Mouse (Mus musculus): ENCODE measurements around the gene Astl. TPM values are rescaled to one million over a fixed set of nuclear protein-coding genes. Genes with fewer than 3 reads are reported as not detected.

Astl gene
- polyA plus RNA-seq, 1 experiment, result not detected

DNA sequence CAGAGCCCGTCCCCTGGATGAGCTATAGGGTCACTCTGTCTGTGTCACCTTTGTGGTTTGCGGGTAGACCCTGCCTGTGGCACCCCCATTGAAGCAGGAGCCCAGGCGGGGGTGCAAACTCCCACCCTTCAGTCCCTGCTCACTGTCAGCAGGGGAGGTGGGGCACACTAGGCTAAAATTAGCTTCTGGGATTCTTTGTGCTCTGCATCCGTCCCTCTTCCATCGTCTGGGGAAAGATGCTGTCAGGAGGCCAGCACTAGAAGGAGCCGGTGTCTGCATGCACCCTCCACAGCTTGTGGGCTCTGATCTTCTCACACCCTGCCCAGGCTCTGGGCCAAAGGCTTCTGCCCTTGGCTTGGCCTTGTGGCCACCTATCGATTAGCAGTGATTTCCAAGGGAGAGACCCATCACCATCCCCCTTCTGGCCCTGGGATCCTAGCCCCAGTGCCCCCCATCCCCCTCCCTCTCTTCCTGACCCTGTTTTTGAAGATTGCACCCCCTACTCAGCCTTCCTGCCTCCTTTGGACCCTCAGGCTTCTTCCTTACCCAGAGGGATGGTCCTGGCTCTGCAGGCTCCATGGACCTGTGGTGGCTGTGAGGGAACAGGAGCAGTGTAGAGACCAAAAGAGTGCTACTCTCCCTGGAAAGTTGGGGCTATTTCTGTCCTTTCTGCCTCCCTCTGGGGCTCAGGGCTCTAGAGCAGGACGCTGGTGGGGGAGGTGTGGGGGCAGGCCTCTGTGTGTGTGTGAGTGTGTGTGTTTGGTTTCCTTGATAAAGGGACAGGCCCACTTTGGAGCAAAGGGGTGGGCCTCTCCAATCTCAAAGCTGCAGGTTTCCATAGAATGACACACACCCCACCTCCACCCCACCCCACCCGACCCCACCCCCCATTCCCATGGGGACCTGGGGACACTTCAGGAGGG lies 32.4 kb downstream of the Astl start:
- no peak overlapping the region for H3K4me3 ChIP-seq (replicated peaks; ENCODE audit: insufficient read depth, low read depth, low read length)
- TF ChIP-seq CTCF (IDR thresholded peaks at IDR 0.05; ENCODE audit: borderline replicate concordance, insufficient read depth, low read depth, low read length) (no peak), POLR2A (IDR thresholded peaks at IDR 0.05; ENCODE audit: borderline replicate concordance, insufficient read depth, low read length) (no peak)
- WGBS, result 40% methylated on average over 9 of the region's 9 CpGs
- H3K27me3 ChIP-seq (ENCODE audit: control insufficient read depth, insufficient read depth, low read length), result no peaks in the 10 kb centered on the region
- DNase-seq, result no peak
- no peak overlapping the region for H3K27ac ChIP-seq (ENCODE audit: insufficient read depth, low read length)
- no peaks in the 10 kb centered on the region for H3K4me1 ChIP-seq (ENCODE audit: control insufficient read depth, insufficient read depth, low read length)

DNA sequence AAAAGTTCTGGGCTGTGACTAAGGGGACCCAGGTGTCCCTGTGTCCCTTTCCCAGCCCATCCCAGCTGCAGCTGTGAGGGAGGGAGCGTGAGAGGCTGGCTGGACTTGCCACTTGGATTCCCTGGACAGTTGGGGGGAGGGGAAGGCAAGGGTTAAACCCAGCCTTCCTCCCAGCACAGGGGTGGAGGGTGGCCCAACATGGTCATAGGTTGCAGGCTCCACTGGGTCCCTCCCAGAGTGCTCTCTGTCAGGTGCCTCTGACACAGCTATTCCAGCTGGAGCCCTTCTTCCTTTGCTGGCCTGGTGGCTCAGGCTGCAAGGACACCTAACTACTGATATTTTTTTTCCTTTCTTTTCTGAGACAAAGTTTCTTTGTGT lies 33.0 kb downstream of the Astl start:
- 100% methylated on average over 1 of the region's 1 CpGs for WGBS
- TF ChIP-seq CTCF (IDR thresholded peaks at IDR 0.05; ENCODE audit: borderline replicate concordance, insufficient read depth, low read depth, low read length) (no peak), POLR2A (IDR thresholded peaks at IDR 0.05; ENCODE audit: borderline replicate concordance, insufficient read depth, low read length) (no peak)

DNA sequence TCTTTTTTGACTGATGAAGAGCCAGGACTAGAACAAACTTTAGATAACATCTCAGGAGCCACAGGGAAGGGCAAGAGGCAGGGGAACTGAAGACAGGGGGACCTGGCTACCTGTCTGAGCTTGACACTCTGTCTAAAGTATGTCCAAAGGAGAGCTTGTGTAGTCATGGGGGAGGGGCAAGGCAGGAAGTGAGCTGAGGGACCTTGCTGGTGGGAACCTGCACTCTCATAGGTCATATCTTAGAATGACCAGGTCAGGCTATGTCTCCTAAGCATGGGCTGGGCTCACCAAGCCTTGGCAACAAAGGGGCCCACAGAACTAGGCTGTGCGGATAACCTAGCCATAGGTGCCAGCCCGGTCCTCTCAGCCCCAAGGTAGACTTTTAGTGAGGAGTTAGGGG lies 33.6 kb downstream of the Astl start:
- H3K27me3 ChIP-seq (ENCODE audit: control insufficient read depth, insufficient read depth, low read length), result no peaks in the 10 kb centered on the region
- WGBS, result 73% methylated on average over 2 of the region's 2 CpGs
- DNase-seq, result no peak
- no peaks in the 10 kb centered on the region for H3K4me1 ChIP-seq (ENCODE audit: control insufficient read depth, insufficient read depth, low read length)
- TF ChIP-seq POLR2A (IDR thresholded peaks at IDR 0.05; ENCODE audit: borderline replicate concordance, insufficient read depth, low read length) (no peak), CTCF (IDR thresholded peaks at IDR 0.05; ENCODE audit: borderline replicate concordance, insufficient read depth, low read depth, low read length) (no peak)
- H3K4me3 ChIP-seq (replicated peaks; ENCODE audit: insufficient read depth, low read depth, low read length), result no peak overlapping the region
- no peak overlapping the region for H3K27ac ChIP-seq (ENCODE audit: insufficient read depth, low read length)

More for the DNA sequence above, 33.0 kb downstream of the Astl start:
- no peaks in the 10 kb centered on the region for H3K4me1 ChIP-seq (ENCODE audit: control insufficient read depth, insufficient read depth, low read length)
- no peak overlapping the region for H3K27ac ChIP-seq (ENCODE audit: insufficient read depth, low read length)
- no peak for DNase-seq
- H3K27me3 ChIP-seq (ENCODE audit: control insufficient read depth, insufficient read depth, low read length), result no peaks in the 10 kb centered on the region
- no peak overlapping the region for H3K4me3 ChIP-seq (replicated peaks; ENCODE audit: insufficient read depth, low read depth, low read length)

DNA sequence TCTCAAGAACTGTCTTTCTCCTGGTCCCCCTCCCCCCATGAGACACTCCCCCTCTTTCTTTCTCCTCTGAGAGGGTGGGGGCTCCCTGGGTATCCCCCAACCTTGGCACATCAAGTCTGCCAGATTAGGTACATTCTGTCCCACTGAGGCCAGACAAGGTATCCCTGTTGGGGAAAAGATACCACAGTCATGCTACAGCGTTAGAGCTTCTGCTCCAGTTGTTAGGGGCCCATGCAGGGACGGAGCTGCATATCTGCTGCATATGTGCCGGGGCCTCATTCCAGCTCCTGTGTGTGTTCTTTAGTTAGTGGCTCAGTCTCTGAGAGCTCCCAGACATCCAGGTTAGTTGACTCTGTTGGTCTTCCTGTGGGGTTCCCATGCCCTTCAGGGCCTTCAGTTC lies 35.7 kb downstream of the Astl start:
- Histone ChIP-seq H3K27me3 (ENCODE audit: control insufficient read depth, insufficient read depth, low read length) (no peaks in the 10 kb centered on the region), H3K27ac (ENCODE audit: insufficient read depth, low read length) (no peak overlapping the region), H3K4me1 (ENCODE audit: control insufficient read depth, insufficient read depth, low read length) (no peaks in the 10 kb centered on the region), H3K4me3 (replicated peaks; ENCODE audit: insufficient read depth, low read depth, low read length) (no peak overlapping the region)
- TF ChIP-seq POLR2A (IDR thresholded peaks at IDR 0.05; ENCODE audit: borderline replicate concordance, insufficient read depth, low read length) (no peak), CTCF (IDR thresholded peaks at IDR 0.05; ENCODE audit: borderline replicate concordance, insufficient read depth, low read depth, low read length) (no peak)
- 84% methylated on average over 3 of the region's 3 CpGs for WGBS
- DNase-seq, result no peak

DNA sequence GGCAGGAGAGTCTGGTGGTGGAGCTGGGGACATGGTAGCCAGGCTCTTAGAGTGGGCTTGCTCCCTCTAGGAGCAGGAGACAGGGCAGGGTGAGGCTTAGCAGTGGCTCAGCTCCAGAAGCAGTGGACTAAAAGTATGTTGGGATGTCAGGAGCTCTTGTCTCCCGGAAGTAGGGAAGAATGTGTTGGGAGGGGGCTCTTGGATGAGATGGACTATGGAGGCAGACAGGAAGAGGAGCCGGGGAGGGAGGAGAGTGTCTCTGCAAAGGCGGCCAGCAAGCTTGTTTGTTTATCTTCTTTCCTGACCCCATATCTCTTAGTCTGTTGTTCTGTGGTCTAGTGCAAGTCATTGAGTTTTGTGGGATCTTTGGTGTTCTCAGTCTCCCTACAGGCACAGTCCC lies 36.6 kb downstream of the Astl start:
- H3K4me1 ChIP-seq (ENCODE audit: control insufficient read depth, insufficient read depth, low read length), result no peaks in the 10 kb centered on the region
- no peak overlapping the region for H3K27ac ChIP-seq (ENCODE audit: insufficient read depth, low read length)
- TF ChIP-seq CTCF (IDR thresholded peaks at IDR 0.05; ENCODE audit: borderline replicate concordance, insufficient read depth, low read depth, low read length), result no peak
- TF ChIP-seq POLR2A (IDR thresholded peaks at IDR 0.05; ENCODE audit: borderline replicate concordance, insufficient read depth, low read length), result no peak
- H3K4me3 ChIP-seq (replicated peaks; ENCODE audit: insufficient read depth, low read depth, low read length), result no peak overlapping the region
- DNase-seq, result no peak
- 64% methylated on average over 3 of the region's 3 CpGs for WGBS
- no peaks in the 10 kb centered on the region for H3K27me3 ChIP-seq (ENCODE audit: control insufficient read depth, insufficient read depth, low read length)

DNA sequence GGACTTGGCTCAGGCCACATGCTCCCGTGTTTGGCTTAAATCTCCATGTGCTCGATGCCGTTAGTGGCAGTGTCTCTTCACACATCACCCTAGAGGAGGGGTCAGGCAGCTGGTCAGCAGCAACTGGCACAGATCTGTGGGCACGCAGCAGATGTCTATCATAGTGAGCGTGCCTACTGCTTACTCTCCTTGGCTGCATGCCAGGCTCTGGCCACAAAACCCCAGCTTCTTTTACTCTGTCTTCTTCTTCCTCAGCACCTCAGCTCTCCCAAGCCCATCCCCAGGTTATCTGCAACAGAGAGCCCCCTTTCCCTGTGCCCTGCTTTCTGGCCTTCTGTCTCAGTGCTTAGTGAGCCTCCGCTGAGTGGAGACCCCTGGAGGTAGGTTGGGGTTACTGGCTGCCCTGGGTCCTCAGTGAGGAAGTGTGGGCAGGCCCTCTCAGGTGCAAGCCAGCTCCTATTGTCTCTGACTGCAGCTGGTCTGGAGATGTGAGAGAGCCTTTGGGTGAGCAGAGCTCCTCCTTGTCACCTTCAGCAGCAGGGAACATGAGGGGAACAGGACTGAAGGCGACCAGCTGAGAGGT lies 37.4 kb downstream of the Astl start:
- 11% methylated on average over 7 of the region's 7 CpGs for WGBS
- no peak for DNase-seq

DNA sequence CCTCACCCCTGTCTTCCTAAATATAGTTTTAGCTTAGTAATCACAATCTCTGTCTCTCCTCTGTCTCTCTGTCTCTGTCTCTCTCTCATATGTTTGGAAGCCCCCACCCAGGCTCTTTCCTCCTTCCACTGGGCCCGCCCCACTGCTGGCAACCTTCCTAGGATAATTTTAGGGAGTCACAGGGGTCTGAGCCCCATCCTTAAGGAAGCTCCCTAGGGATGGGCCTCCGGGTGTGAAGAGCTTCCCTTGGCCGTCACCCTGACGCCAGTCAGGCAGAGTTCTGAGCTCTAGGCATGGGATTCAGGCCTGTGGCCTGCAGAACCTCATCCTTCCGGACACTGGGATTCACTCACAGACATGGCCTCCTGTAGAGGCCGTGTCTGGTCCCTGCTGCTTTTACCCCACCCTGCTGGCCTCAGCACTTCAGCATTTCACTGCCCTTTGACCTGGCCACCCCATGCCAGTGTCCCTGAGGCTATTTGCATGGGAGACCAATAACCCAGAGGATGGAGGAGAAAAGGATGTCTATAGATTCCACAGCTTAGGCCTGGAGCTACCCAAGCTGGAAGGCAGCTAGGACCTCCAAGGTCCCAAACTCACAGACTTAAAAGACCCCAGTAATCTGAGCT lies 38.1 kb downstream of the Astl start:
- 81% methylated on average over 6 of the region's 6 CpGs for WGBS
- no peaks in the 10 kb centered on the region for H3K27me3 ChIP-seq (ENCODE audit: control insufficient read depth, insufficient read depth, low read length)

More for the DNA sequence above, 37.4 kb downstream of the Astl start:
- Histone ChIP-seq H3K4me1 (ENCODE audit: control insufficient read depth, insufficient read depth, low read length) (no peaks in the 10 kb centered on the region), H3K27me3 (ENCODE audit: control insufficient read depth, insufficient read depth, low read length) (no peaks in the 10 kb centered on the region), H3K4me3 (replicated peaks; ENCODE audit: insufficient read depth, low read depth, low read length) (no peak overlapping the region), H3K27ac (ENCODE audit: insufficient read depth, low read length) (no peak overlapping the region)
- TF ChIP-seq POLR2A (IDR thresholded peaks at IDR 0.05; ENCODE audit: borderline replicate concordance, insufficient read depth, low read length), result no peak
- no peak for TF ChIP-seq CTCF (IDR thresholded peaks at IDR 0.05; ENCODE audit: borderline replicate concordance, insufficient read depth, low read depth, low read length)

More for the DNA sequence above, 38.1 kb downstream of the Astl start:
- H3K27ac ChIP-seq (ENCODE audit: insufficient read depth, low read length), result no peak overlapping the region
- TF ChIP-seq POLR2A (IDR thresholded peaks at IDR 0.05; ENCODE audit: borderline replicate concordance, insufficient read depth, low read length) (no peak), CTCF (IDR thresholded peaks at IDR 0.05; ENCODE audit: borderline replicate concordance, insufficient read depth, low read depth, low read length) (no peak)
- no peaks in the 10 kb centered on the region for H3K4me1 ChIP-seq (ENCODE audit: control insufficient read depth, insufficient read depth, low read length)
- no peak overlapping the region for H3K4me3 ChIP-seq (replicated peaks; ENCODE audit: insufficient read depth, low read depth, low read length)
- no peak for DNase-seq

All from cerebellum, adult 2 months (tissue).